Mouse (Mus musculus) neural tube, embryonic 15.5 days (tissue): ENCODE data around the gene Triap1. TPM values are rescaled to one million over a fixed set of nuclear protein-coding genes. Genes with fewer than 3 reads are reported as not detected.
"Not testable (repeated sequence)": the region's sequence is repeated elsewhere in the genome, so short reads cannot be mapped to it uniquely, and the experiment has no call there.

Experiments
- ATAC-seq: fragments of 200-750 bp; cut with Nextera tagmentation; 2 replicates; pipeline ENCODE4 v1.8.0; 2017; ENCODE audit warnings: mild to moderate bottlenecking, moderate TSS enrichment, moderate library complexity; ENCODE audit not compliant: low FRiP score
- H3K27ac ChIP-seq: fragments of 300-500 bp; sonication (generic); replicated peaks from 2 replicates; pipeline ENCODE4 v1.5.1; 2015; ENCODE audit warnings: mild to moderate bottlenecking, inconsistent platforms
- H3K27me3 ChIP-seq: fragments of 300-500 bp; sonication (generic); replicated peaks from 2 replicates; pipeline ENCODE4 v1.6.1; 2015; ENCODE audit warnings: inconsistent platforms
- H3K36me3 ChIP-seq: fragments of 300-500 bp; sonication (generic); 2 replicates; pipeline ENCODE4 v1.6.1; 2015; ENCODE audit warnings: inconsistent platforms
- H3K4me1 ChIP-seq: fragments of 300-500 bp; sonication (generic); 2 replicates; pipeline ENCODE4 v1.6.1; 2015; ENCODE audit warnings: inconsistent platforms
- H3K4me2 ChIP-seq: fragments of 300-500 bp; sonication (generic); 2 replicates; pipeline ENCODE4 v1.6.1; 2015; ENCODE audit warnings: inconsistent platforms, mild to moderate bottlenecking, moderate library complexity
- H3K4me3 ChIP-seq: fragments of 300-500 bp; sonication (generic); replicated peaks from 2 replicates; pipeline ENCODE4 v1.5.1; 2015; ENCODE audit warnings: mild to moderate bottlenecking, inconsistent platforms
- H3K9ac ChIP-seq: fragments of 300-500 bp; sonication (generic); replicated peaks from 2 replicates; pipeline ENCODE4 v1.6.1; 2015; ENCODE audit warnings: mild to moderate bottlenecking, inconsistent platforms
- H3K9me3 ChIP-seq: fragments of 300-500 bp; sonication (generic); replicated peaks from 2 replicates; pipeline ENCODE4 v1.6.1; 2016; ENCODE audit warnings: inconsistent platforms
- WGBS: fragments of 180-500 bp; shearing (Covaris S2); methylation state at CpG from one replicate; pipeline ENCODE4 v1.1.7; 2015; ENCODE audit warnings: mixed read lengths; 5-methylcytosine and 5-hydroxymethylcytosine counted together
- polyA plus RNA-seq: library from polyadenylated mRNA; unstranded; fragments of >200 nt; fragmentation: Nextera tagmentation; extraction: Ambion mirVana; gene quantifications from 2 replicates; pipeline ENCODE4 v1.2.1, GENCODE M21; 2015

The Triap1 gene
- polyA plus RNA-seq, result 56.1 and 56.8 TPM in 2 replicates

DNA sequence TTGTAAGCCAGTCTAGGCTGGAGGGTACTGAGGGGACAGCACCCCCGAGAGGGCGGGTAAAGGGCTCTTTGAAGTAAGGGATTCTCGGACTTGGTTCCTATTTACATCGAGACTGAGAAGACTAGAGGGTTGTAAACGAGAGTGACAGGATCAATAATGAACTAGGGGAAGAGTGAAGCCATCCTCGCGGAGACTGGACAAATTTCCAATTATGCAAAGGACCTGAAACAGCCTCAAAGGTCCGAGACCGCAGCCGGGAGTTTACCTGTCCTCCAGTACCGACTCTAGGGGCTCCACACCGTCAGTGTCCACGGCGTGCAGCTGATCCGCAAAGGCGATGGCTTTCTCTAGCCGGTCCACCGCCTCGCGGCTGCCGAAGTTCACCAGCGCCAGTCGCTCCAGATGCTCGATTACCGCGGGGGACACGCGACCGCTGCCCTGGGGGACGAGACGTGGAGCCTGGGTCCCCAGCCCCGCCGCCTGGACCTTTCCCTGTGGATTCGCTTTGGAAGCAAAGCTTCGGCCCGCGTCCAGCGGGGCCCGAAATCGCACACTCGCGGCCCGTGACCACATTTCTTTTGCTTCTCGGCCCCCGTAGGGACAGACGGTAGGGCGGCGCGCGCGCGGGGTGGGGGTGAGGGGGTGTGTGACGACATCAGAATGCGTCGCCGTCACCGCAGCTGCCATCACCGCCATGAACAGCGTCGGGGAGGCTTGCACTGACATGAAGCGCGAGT is at the start of gene Triap1, which contains the start of gene Gatc:
TSS of gene Triap1 (plus strand) at position 649 of the 737 bp plus-strand sequence.
TSS of gene Gatc (minus strand) at position 602 of the 737 bp plus-strand sequence.
- Histone ChIP-seq H3K9me3 (no peaks in the 10 kb centered on the region), H3K9ac (peak within 1 kb of the TSS; percentile 95), H3K27me3 (no peaks in the 10 kb centered on the region), H3K36me3 (peaks cover 44% of the 10 kb centered on the region), H3K4me3 (peak within 1 kb of the TSS; percentile 80), H3K4me2 (peak within 1 kb of the TSS; percentile 77), H3K27ac (peak within 1 kb of the TSS; percentile 91), H3K4me1 (peaks cover 29% of the 10 kb centered on the region)
- WGBS, result under 1% methylated on average over 62 of the region's 62 CpGs
- peak; percentile 92 for ATAC-seq

GRCm38 (mm10) chr5:115294173-115294572 is 46.9 kb upstream of the Triap1 start:
- 90% methylated on average over 8 of the region's 8 CpGs for WGBS
- peaks cover 17% of the 10 kb centered on the region for H3K4me1 ChIP-seq
- H3K4me2 ChIP-seq, result no peak overlapping the region
- H3K9ac ChIP-seq, result no peak overlapping the region
- H3K27me3 ChIP-seq, result no peaks in the 10 kb centered on the region
- H3K9me3 ChIP-seq, result no peaks in the 10 kb centered on the region
- no peak for ATAC-seq
- no peak overlapping the region for H3K4me3 ChIP-seq
- H3K27ac ChIP-seq, result no peak overlapping the region
- peaks cover 81% of the 10 kb centered on the region for H3K36me3 ChIP-seq

- Histone ChIP-seq H3K27ac (no peak overlapping the region), H3K9me3 (no peaks in the 10 kb centered on the region), H3K9ac (no peak overlapping the region), H3K36me3 (peaks cover 63% of the 10 kb centered on the region), H3K4me3 (no peak overlapping the region), H3K4me2 (no peak overlapping the region), H3K27me3 (no peaks in the 10 kb centered on the region), H3K4me1 (peaks cover 24% of the 10 kb centered on the region)
- 88% methylated on average over 10 of the region's 10 CpGs for WGBS
- ATAC-seq, result no peak
Observed at GRCm38 (mm10) chr5:115296347-115296746, 44.7 kb upstream of the Triap1 start.

DNA sequence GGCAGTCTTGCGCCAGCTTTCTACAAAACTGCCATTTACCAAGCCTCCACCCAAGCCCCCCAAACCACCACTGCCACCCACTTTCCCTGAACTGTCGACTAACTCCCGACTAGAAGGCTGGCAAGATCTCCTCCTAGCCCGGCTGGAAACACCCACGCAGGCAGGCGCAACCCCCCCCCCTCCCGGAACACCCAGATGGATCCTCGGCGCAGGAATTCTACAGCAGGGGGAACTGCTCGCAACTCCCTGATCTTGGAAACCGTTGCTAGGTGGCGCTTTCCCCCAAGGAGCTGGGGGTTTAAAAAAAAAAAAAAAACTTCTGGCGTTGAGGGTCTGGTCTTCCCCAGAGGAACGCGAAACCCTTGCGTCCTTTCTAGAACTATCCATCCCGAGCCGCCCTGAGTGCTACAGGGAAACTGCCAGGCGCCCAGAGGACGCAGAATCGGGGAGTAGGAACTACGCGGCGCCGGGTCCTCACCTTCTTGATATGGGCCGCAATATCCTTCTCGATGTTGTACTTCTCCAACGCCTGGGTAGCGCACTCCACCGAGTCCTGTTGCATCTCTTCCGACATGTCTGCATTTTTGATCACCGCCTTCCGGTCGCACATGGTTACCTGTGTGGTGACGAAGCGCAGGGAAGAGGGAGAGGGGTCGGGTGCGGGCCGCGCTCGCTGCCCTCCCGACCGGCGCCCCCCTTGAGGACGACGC is 40.8 kb upstream of the Triap1 start:
- H3K4me1 ChIP-seq, result peaks cover 34% of the 10 kb centered on the region
- peak overlapping the region; percentile 82 for H3K4me3 ChIP-seq
- peak overlapping the region; percentile 70 for H3K4me2 ChIP-seq
- H3K9me3 ChIP-seq, result no peaks in the 10 kb centered on the region
- H3K27ac ChIP-seq, result peak overlapping the region; percentile 93
- no peaks in the 10 kb centered on the region for H3K27me3 ChIP-seq
- ATAC-seq, result peak; percentile 62
- WGBS, result under 1% methylated on average over 46 of the region's 46 CpGs
- H3K9ac ChIP-seq, result peak overlapping the region; percentile 88
- peaks cover 35% of the 10 kb centered on the region for H3K36me3 ChIP-seq

GRCm38 (mm10) chr5:115300792-115301614 is 40.0 kb upstream of the Triap1 start, which contains the start of gene Dynll1:
TSS of gene Dynll1 (minus strand) at chr5:115300999.
- H3K36me3 ChIP-seq, result peaks cover 27% of the 10 kb centered on the region
- H3K4me1 ChIP-seq, result peaks cover 34% of the 10 kb centered on the region
- H3K27me3 ChIP-seq, result no peaks in the 10 kb centered on the region
- no peaks in the 10 kb centered on the region for H3K9me3 ChIP-seq
- H3K27ac ChIP-seq, result peak within 1 kb of the TSS; percentile 93
- peak; percentile 97 for ATAC-seq
- under 1% methylated on average over 66 of the region's 66 CpGs for WGBS
- H3K4me3 ChIP-seq, result peak within 1 kb of the TSS; percentile 82
- H3K4me2 ChIP-seq, result peak within 1 kb of the TSS; percentile 70
- H3K9ac ChIP-seq, result peak within 1 kb of the TSS; percentile 88

GRCm38 (mm10) chr5:115301615-115302014 is 39.4 kb upstream of the Triap1 start:
- H3K4me1 ChIP-seq, result peaks cover 34% of the 10 kb centered on the region
- H3K9ac ChIP-seq, result peak overlapping the region; percentile 52
- H3K9me3 ChIP-seq, result no peaks in the 10 kb centered on the region
- peak overlapping the region; percentile 65 for H3K4me2 ChIP-seq
- WGBS, result 28% methylated on average over 13 of the region's 13 CpGs
- no peaks in the 10 kb centered on the region for H3K27me3 ChIP-seq
- peak overlapping the region; percentile 78 for H3K27ac ChIP-seq
- ATAC-seq, result no peak; the same call in 1 of the 2 replicates
- H3K36me3 ChIP-seq, result peaks cover 21% of the 10 kb centered on the region
- peak overlapping the region; percentile 82 for H3K4me3 ChIP-seq

DNA sequence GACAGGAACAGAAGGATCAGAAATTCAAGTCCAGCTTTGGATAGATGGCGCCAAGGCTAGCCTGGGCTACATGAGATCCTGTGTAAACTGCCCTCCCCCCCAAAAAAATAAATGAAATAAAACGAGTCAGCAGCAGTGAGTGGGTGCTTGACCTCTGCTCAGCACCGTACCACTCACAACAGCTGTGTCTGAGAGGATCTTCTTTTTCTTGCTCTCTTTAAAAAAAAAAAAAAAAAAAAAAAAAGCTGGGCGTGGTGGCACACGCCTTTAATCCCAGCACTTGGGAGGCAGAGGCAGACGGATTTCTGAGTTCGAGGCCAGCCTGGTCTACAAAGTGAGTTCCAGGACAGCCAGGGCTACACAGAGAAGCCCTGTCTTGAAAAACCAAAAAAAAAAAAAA is 38.8 kb upstream of the Triap1 start:
- H3K36me3 ChIP-seq, result peaks cover 16% of the 10 kb centered on the region
- ATAC-seq, H3K27me3 ChIP-seq, H3K9me3 ChIP-seq, H3K9ac ChIP-seq, H3K4me3 ChIP-seq, H3K27ac ChIP-seq: not testable (repeated sequence)
- 90% methylated on average over 5 of the region's 7 CpGs for WGBS
- peak overlapping the region; percentile 65 for H3K4me2 ChIP-seq
- peaks cover 32% of the 10 kb centered on the region for H3K4me1 ChIP-seq

DNA sequence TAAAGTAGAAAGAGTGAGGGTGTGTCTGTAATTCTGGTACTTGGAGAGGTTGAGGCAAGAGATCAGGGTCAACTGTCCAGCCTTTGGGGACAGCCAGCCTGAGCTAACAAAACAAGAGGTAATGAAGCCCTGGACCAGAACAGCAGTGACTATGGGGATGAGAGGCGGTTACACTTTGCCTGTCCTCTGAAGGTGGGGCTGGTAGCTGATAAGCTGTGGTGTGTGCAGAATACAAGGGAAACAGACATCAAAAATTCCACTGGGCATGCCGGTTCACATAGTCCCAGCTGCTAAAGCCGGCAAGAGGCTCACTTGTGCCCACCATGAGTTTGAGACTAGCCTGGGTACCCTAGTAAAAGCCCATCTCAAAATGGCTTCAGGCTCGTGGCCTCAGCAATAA is 28.7 kb upstream of the Triap1 start:
- Histone ChIP-seq H3K4me2 (no peak overlapping the region), H3K4me3 (no peak overlapping the region), H3K27me3 (no peaks in the 10 kb centered on the region), H3K9me3 (no peaks in the 10 kb centered on the region), H3K9ac (no peak overlapping the region), H3K4me1 (peaks cover 12% of the 10 kb centered on the region), H3K36me3 (no peaks in the 10 kb centered on the region), H3K27ac (no peak overlapping the region)
- ATAC-seq, result no peak
- WGBS, result 88% methylated on average over 4 of the region's 4 CpGs

GRCm38 (mm10) chr5:115312816-115313667 is 28.0 kb upstream of the Triap1 start:
- Histone ChIP-seq H3K27ac (no peak overlapping the region), H3K27me3 (no peaks in the 10 kb centered on the region), H3K4me1 (peaks cover 19% of the 10 kb centered on the region), H3K4me3 (no peak overlapping the region), H3K36me3 (no peaks in the 10 kb centered on the region), H3K4me2 (no peak overlapping the region), H3K9me3 (no peaks in the 10 kb centered on the region), H3K9ac (no peak overlapping the region)
- no peak for ATAC-seq
- 76% methylated on average over 10 of the region's 10 CpGs for WGBS

DNA sequence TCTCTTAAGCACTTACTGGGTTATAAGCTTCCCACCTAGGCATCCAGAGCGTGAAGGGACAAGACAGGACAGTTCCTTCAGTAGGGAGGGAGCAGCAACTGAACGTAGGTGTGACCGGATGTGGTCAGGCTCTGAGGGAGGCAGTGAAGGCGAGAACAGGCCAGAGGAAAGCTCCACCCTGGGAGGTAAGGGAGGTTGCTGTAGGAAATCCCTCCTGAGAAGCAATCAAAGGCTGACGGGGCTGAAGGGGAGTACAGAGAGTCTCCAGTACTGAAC is 27.4 kb upstream of the Triap1 start:
- 43% methylated on average over 5 of the region's 5 CpGs for WGBS
- Histone ChIP-seq H3K4me2 (no peak overlapping the region), H3K9ac (no peak overlapping the region), H3K4me3 (no peak overlapping the region), H3K27me3 (no peaks in the 10 kb centered on the region), H3K36me3 (no peaks in the 10 kb centered on the region), H3K4me1 (peaks cover 24% of the 10 kb centered on the region), H3K9me3 (no peaks in the 10 kb centered on the region), H3K27ac (no peak overlapping the region)
- no peak for ATAC-seq
